ENCODE assay signal across 8 mouse cellular contexts in genomic region chr12:59130651-59131577, GRCm38 (mm10). TPM values are rescaled to one million over a fixed set of nuclear protein-coding genes. Genes with fewer than 3 reads are reported as not detected.
DNase-seq lines count a peak whose midpoint lies in the region; ATAC-seq lines count a peak whose summit lies in the region.

No protein-coding gene starts in this region.

- no peaks in the 10 kb centered on the region for H3K36me3 ChIP-seq in hindbrain, embryonic 16.5 days (ENCODE audit: control insufficient read depth, insufficient read depth, low read length)
- no peaks in the 10 kb centered on the region for H3K36me3 ChIP-seq in macrophage (ENCODE audit: inconsistent target)

- H3K4me2 ChIP-seq in hindbrain, embryonic 16.5 days (ENCODE audit: low read length) = peak overlapping the region; percentile 86

- ATAC-seq in hindbrain, embryonic 16.5 days = peak; percentile 99

- peak; percentile 87 for DNase-seq in R1 (ENCODE audit: low read depth, low spot score)
- DNase-seq in cerebellum, postnatal 25 days = peak; percentile 96 to 98
- DNase-seq in frontal cortex, postnatal 36 days (ENCODE audit: low spot score in 2 of 2) = peak; percentile 94 to 96
- DNase-seq in left cerebral cortex, adult 18-20 months (ENCODE audit: low spot score in 2 of 2) = peak; percentile 89 to 95
- peak; percentile 94 for DNase-seq in right cerebral cortex, adult 18-20 months
- peak; percentile 67 for DNase-seq in urinary bladder, postnatal 10 days (ENCODE audit: low spot score)

- H3K4me1 ChIP-seq in hindbrain, embryonic 16.5 days (ENCODE audit: control insufficient read depth, insufficient read depth, low read depth, low read length) = peaks cover 22% of the 10 kb centered on the region

- H3K27ac ChIP-seq in hindbrain, embryonic 16.5 days (ENCODE audit: low read depth, low read length) = peak overlapping the region; percentile 93
- peak overlapping the region; percentile 76 for H3K27ac ChIP-seq in macrophage

- H3K9me3 ChIP-seq in hindbrain, embryonic 16.5 days (ENCODE audit: control insufficient read depth, low read length) = no peaks in the 10 kb centered on the region

- H3K79me2 ChIP-seq in macrophage (ENCODE audit: inconsistent target) = peaks cover 43% of the 10 kb centered on the region

- WGBS in hindbrain, embryonic 16.5 days = under 1% methylated on average over 81 of the region's 100 CpGs
- WGBS in macrophage (ENCODE audit: missing documents) = under 1% methylated on average over 74 of the region's 100 CpGs

- H3K9ac ChIP-seq in hindbrain, embryonic 16.5 days (ENCODE audit: low read depth, low read length) = peak overlapping the region; percentile 97

- H3K27me3 ChIP-seq in hindbrain, embryonic 16.5 days (replicated peaks; ENCODE audit: control insufficient read depth, insufficient read depth, low read length) = no peaks in the 10 kb centered on the region

- H3K4me3 ChIP-seq in hindbrain, embryonic 16.5 days (ENCODE audit: low read length) = peak overlapping the region; percentile 93
- H3K4me3 ChIP-seq in macrophage (ENCODE audit: inconsistent target) = peak overlapping the region; percentile 30

RNA-seq across cellular contexts. Expression of gene Mia2, which starts 35.3 kb away (rescaled TPM):
- 32.8 and 33.7 TPM in 2 replicates for polyA plus RNA-seq in hindbrain, embryonic 16.5 days (2015; fragmentation: Nextera tagmentation; extraction: Ambion mirVana)
- total RNA-seq in left cerebral cortex, adult 18-20 months (2021) = 10 to 100 TPM; 38.5 to 44.4 TPM
- 100 to 1,000 TPM in 18 of 26 experiments, 10 to 100 TPM in 8; 25.8 to 265 (median 176) TPM for total RNA-seq in macrophage (2018; cell fraction: chromatin; rRNA removed)
- total RNA-seq in macrophage (2018; cell fraction: cytosol; rRNA removed) = 100 to 1,000 TPM in 12 of 26 experiments, 10 to 100 TPM in 14; 72.0 to 131 (median 99.9) TPM
- 100 to 1,000 TPM in 14 of 26 experiments, 10 to 100 TPM in 12; 23.4 to 180 (median 107) TPM for total RNA-seq in macrophage (2018; cell fraction: nucleus; rRNA removed)
- 74.3 to 171 TPM (median 100 TPM) in 3 replicates for polyA plus RNA-seq in macrophage (2018)

Comparison
In these comparisons a context has a peak if more than half of its experiments do, and no peak if none do; other contexts are left out.
1. Peak in every context shown above with its lines: DNase-seq, ATAC-seq, H3K4me3 ChIP-seq and H3K27ac ChIP-seq.